Mouse (Mus musculus): ENCODE data around the gene Uggt2.

Gene Uggt2

DNA sequence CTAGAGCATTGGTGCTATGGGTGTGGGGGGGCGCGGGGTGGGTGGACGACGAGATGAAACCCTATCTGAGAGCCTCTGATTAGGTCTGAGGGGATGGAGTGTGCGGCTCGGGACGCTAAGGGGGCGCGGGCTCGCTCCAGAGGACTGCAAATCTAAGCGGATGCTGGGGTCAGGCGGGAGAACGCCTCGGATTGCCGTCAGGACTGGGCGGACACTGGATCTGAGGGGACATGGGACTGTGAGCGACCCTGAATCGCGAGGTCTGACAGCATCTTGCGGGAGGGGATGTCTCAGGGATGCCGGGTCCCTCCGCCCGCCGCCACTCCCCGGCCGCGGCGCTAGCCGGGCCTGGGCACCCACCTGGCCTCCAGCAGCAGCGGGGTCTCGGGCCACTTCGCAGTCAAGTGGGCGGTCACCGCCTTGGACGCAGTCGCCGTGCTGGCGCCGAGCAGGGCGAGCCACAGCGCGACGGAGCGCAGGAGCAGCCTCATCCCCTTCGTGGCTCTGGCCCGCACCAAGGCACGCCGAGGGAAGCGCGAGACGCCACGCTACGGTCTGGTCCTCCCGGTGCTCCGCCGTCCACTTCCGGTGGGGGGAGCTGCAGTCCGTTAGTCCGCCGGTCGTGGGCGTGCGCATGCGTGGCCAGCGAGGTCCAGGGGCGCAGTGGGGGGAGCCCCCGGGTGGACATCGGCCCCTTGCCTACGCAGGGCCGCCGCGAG is at the start of gene Uggt2:
TSS of gene Uggt2 (minus strand) at position 580 of the 719 bp plus-strand sequence.
- DNase-seq (ENCODE audit: low read depth, low spot score) = peak; percentile 67

DNA sequence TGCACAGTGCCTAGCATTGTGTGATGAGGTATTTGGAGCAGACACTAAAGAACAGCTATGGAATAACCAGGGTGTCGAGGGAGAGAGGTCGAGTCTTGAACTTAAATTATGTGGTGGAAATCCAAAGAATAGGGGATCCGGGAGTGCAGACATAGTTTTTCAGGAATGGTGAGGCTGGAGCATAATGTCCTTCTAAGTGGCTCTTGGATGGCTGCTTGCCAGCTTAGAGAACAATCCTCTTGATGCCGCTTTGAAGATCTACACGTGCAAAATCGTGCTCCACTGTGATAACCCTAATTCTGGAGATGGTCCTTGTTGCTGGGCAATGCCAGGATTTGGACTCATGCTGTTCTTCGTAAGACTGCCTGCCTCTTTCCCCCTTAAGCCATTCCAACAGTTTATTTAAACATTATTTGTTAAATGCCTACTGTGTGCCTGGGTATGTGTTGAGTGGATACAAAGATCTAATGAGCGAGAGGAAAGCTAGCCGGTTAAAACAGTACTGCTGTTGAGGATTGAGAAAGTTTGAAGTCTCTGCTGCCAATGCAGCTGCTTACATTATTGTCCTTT is 40.2 kb upstream of the Uggt2 start:
- no peak for DNase-seq (ENCODE audit: low read depth, low spot score)

DNA sequence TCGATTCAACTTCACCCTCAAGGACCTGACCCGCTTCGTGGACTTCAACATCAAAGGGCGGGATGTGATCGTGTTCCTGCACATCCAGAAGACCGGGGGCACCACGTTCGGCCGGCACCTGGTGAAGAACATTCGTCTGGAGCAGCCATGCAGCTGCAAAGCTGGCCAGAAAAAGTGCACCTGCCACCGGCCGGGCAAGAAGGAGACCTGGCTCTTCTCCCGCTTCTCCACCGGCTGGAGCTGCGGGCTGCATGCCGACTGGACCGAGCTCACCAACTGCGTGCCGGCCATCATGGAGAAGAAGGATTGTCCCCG is 39.5 kb upstream of the Uggt2 start:
- DNase-seq (ENCODE audit: low read depth, low spot score) = peak; percentile 49

DNA sequence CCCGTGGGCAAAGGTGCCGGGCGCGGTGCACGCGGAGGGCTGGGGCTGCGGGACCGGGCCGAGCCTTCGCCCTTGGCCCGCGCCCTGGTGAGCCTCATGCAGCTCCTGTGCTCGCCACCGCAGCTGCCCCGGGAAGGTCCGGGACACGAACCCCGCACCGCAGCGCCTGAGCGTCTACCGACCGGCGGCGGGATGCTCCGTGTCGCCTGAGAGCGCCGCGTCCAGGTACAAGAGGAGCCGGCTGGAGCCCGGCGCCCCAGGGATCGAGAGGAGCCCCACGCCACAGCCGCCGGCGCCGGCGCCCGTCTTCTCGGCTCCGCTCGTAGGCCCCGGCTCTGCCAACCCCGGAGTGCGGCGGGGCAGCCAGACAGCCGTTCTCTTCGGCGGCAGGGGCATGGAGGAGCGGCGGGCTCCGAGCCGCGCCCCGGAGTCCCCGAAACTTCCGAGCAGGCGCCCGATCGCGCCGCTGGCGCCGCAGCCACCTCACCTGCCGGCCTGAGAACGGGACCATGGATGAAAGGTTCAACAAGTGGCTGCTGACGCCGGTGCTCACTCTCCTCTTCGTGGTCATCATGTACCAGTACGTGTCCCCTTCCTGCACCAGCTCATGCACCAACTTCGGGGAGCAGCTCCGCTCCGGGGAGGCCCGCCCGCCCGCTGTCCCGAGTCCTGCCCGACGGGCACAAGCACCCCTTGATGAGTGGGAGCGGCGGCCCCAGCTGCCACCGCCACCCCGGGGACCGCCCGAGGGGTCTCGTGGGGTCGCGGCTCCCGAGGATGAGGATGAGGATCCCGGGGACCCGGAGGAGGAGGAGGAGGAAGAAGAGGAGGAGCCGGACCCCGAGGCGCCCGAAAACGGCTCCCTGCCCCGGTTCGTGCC is 38.9 kb upstream of the Uggt2 start, which contains the start of gene Hs6st3:
TSS of gene Hs6st3 (plus strand) at position 436 of the 880 bp plus-strand sequence.
- peak; percentile 74 for DNase-seq (ENCODE audit: low read depth, low spot score)

DNA sequence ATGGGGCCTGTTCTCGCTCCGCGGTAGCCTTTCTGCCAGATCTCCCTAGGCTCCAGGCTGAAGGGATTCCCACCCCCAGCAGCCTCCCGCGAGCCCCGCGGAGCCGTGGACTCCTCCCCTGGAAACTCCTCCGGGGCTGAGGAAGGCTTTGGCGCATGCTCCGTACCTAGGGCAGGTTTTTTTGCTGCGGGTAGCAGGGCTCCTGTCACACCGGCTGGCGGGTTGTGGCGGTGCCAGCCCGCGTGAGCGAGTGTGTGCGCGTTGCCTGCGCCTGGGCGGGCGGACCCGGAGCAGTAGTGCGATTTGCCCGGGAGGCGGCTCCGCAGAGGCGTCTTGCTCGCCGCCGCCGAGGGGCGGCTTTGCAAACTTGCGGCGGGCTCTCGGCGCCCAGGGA is 38.3 kb upstream of the Uggt2 start:
- DNase-seq (ENCODE audit: low read depth, low spot score) = peak; percentile 94

DNA sequence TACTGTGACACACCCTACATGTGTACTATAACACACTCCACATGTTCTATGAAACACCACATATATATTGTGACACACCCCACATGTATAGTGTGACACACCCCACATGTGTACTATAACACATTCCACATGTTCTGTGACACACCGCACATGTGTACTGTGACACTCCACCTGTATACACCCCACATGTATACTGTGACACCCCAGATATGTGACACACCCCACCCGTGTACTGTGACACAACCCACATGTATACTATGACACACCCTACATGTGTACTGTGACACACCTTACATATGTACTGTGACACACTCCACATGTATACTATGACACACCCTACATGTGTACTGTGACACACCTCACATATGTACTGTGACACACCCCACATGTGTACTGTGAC is 28.1 kb upstream of the Uggt2 start:
- no peak for DNase-seq (ENCODE audit: low read depth, low spot score)

DNA sequence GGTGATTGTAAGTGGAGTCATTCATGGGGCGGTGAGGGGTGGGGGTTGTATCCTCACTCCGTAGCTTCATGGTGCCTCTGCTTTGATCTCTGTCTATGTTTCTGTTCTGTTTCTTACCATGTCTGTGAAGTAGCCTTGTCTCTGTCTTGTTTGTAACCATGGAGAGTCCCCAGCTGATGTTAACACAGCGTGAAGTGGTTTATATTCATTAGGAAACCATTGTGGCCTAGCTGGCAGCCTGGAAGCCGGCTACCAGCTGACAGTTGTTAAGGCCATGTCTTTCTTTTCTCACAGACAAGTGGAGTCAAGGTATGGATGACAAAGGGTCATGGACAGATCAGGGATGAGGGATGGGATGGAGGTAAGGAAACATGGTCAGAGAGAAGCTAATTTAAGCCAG is 26.6 kb upstream of the Uggt2 start:
- DNase-seq (ENCODE audit: low read depth, low spot score) = no peak

DNA sequence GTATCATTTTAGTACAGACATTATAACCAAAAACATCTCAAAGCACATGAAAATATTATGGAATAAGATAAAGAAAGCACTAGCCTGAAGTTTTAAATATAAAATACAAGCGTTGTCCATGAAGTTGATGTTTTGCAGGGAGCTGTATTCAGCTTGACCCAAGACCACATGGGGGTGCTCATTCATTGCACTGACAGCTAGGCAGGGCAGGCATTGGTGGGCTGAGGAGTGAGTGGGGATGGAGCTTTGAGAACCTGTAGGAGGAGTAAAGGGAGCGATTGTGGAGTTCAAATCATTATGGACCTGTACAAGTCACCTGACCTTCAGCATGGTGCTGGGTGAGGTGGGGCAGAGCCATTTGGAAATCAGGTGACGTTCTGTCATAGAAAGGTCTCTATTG is 24.8 kb upstream of the Uggt2 start:
- DNase-seq (ENCODE audit: low read depth, low spot score) = no peak

DNA sequence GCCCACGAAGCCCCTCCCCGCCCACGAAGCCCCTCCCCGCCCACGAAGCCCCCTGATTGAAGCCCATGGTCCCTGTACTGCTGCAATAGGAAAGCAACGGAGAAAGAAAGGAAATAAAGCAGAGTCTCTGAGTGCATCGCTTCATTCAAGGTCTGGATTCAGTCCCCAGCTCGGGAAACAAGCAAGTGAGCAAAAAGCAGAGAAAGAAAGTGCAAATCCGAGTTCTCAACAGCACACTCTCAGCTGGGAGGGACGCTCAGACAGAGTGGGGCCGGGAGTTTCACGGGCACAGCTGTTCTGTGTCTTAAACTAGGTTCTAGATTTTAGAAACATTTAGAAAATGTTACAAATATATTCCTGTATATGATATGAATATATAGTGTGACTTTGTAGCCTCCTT is 24.4 kb upstream of the Uggt2 start:
- no peak for DNase-seq (ENCODE audit: low read depth, low spot score)

DNA sequence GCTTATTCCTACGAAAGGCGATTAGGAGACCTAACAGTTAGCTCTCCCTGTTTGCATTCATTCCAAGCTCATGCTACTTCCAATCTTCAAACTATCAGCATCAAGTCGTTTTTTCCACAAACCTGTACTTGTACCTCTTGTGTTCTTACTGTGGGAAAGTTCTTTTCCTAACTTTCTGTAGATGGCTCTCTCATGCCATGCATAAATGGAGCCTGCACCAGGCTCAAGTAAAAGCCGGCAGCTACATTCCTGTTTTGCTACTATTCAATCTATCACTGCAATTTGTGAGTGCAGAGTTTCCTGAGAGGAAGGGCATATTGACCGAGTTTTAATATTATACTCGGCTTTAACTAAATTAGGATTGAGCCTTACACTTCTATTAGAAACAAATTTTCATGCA is 13.3 kb upstream of the Uggt2 start:
- no peak for DNase-seq (ENCODE audit: low read depth, low spot score)

DNA sequence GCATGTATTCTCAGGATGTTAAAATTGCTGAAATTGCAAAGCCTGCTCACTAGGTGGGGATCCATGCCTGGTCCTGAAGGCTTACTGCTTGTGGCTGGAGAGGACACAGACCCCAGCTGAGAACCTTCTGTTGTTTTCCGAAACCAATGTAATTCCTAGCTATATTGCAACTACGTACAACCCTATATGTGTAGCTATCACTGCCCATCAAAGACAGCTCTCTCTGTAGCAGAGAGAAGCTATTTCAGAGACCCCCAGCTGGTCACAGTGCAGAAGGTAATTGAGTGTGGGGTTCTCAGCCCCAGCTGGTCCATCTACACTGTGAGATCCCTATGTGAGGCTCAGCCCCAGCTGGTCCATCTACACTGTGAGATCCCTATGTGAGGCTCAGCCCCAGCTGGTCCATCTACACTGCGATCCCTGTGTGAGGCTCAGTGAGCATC is 10.6 kb upstream of the Uggt2 start:
- DNase-seq (ENCODE audit: low read depth, low spot score) = no peak

DNA sequence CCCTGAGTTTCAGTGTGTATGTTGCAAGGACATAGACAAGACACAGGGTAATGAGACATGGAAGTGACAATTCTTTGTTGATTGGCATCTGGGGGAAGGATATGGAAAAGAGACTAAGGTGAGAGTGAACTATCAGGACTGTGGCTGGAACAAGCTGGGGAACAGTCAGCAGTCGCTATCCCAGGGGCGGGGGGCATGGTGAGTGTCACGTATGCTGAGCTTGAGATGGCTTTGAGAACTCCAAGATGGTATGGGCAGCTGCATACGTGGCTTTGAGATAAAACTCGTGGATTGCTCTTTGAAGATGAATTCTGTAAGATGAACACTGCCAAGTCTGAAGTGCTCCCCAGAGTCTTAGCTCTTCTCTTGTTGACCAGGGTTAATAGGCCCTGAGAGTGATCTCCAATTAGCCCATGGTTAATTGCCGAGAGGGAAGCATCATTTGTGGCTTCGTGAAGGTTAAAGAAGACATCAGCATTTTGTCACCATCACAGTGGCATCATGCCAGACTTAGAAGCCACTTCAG is 9.6 kb upstream of the Uggt2 start:
- DNase-seq (ENCODE audit: low read depth, low spot score) = no peak

DNA sequence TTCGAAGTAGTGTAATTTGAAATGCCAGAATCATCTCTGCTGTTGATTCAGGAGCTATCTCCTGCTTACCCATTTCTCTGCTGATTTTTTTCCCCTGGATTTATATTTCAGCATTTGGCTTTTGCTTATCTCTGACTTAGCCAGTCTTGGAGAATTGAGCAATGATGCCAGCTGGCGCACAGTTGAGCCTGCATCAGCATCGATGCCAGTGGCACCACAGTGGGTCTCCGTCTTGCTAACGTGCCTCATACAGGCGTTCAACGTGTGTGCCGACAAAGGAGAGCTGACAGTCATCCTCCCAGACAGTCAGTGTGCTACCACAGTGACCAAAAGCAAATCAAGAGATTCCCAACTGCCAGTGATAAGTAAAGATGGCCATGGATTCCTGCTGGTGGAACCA is 8.4 kb upstream of the Uggt2 start:
- DNase-seq (ENCODE audit: low read depth, low spot score) = no peak

DNA sequence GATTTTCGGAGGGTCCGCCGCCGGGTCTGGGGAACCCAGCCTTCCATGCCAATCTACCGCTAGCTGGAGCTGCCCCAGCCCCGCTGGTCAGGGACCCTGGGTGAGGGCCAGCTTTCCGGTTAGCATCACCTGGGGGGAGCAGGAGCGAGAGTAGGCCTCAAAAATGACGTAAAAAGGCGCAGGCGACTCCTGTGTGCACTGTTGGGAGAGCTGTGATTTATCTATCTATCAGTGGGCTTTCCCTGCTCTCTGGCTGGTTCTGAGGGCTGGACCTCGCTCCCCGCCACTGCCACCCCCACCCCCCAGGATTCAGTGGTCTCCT is 301 bp upstream of the Uggt2 start:
- DNase-seq (ENCODE audit: low read depth, low spot score) = no peak

DNA sequence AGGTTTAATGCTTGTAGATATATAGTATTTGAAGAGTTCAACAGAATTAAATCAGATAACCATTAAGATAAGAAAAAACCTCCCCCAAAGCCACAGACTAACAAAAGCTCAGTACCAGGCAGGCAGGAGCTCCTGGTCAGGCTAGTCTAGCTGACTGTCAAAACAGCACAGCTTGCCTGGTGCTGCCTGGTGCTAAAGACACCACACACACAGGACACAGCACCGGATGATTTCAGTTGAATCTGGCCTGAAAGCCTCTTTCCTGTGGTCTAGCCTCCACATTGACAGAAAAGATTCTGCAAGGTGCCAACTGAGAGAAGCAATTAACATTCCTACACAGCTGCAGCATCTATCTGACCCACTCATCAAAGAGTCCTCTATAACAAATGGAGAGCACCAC is 37.4 kb downstream of the Uggt2 start:
- DNase-seq (ENCODE audit: low read depth, low spot score) = no peak

DNA sequence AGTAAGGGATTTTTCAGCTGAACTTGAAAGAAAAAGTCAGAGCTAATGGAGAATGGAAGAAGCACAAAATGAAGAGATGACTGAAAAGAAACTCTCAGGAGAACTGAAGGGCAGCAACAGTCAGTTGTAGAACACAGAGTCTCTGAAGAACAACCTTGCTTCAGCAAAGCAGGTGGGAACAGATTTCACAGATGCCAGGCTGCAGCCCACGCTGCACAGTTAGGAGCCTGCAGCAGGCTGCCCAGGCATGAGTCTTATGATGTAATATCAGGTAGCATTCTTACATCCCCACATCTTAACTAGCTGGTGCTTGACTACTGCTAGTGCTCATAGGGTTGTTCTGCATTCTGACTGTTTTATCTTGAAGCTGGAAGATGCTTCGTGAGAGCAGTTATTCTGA is 38.5 kb downstream of the Uggt2 start:
- DNase-seq (ENCODE audit: low read depth, low spot score) = no peak

DNA sequence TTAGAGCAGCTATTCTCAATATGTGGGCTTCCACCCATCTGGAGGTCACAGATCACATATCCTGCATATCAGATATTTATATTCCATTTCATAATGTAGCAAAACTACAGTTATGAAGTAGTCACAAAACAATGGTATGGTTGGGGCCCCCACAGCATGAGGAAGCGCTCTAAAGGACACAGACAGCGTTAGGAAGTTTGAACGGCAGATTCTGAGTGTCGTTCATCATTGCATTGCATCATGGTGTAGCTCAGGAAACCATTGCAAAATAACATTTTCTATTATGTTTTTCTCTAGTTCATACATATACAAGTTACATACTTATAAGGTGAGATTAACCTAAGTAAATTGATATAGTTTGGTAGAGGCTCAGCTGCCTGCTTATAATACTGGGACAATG is 42.2 kb downstream of the Uggt2 start:
- no peak for DNase-seq (ENCODE audit: low read depth, low spot score)

DNA sequence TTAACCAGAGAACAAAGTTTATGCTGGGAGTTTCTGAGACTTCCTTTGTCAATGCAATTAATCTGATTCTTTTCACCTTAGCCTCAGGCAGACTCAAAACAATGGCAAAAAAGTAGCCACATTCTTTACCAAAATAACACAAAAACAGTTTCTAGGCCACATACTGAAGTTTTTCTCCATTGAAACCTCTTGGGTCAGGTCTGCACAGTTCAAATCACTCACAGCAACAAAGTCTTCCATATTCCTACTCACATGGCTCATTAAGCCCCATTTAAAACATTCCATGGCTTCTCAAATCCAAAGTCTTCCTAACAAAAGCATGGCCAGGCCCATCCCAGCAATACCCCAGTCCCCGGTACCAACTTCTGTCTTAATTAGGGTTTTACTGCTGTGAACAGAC is 46.3 kb downstream of the Uggt2 start:
- peak; percentile 54 for DNase-seq (ENCODE audit: low read depth, low spot score)

DNA sequence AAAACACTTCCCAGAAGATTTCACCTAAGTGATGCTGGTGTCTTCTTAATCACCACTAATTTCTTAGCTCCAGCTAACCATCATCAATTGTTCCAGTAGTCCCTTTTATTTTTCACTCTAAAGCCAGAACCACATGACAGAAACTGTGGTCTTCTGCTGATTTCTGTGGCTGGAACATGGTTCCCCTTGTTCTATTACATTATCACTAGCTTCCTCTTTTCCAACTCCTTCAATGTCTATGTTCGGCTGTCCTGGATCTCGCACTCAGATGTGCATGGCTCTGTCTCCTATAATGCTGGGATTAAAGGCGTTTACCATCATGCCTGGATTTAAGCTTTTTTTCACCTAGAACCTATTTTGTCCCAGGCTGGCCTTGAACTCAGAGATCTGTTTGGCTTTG is 46.9 kb downstream of the Uggt2 start:
- no peak for DNase-seq (ENCODE audit: low read depth, low spot score)

DNA sequence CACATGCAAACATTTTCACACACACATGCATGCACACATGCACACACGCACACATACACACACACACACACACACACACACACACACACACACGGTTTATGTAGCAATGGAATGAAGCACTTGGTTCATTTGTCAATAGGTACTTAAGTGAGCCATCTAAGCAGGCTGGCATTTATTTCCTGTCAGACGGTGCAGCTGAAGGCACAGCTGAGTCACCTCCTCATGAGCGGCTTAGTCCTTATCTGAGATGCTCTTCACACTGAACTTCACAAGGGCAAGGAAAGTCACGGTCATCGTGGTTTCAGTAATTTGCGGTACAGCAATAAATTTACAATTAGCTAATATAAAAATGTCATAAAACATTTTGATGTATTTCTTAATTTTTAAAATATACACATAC is 55.5 kb downstream of the Uggt2 start:
- DNase-seq (ENCODE audit: low read depth, low spot score) = no peak

DNA sequence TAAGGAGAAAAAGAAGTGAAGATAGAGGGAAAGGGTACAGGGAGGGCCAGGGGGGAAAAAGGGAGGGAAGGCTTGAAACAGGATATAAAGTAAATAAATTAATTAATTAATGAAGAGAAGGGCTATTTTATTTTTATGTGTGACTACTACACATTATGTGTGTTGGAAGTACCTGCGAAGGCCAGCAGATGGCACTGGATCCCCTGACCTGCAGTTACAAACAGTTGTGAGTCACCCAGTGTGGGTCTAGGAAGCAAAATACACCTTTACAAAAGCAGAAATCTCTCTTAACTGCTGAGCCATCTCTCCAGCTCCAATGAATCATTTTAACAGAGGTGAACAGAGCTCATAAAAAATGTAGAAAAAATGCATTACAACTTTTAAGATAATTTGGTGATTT is 59.0 kb downstream of the Uggt2 start:
- DNase-seq (ENCODE audit: low read depth, low spot score) = peak; percentile 68

DNA sequence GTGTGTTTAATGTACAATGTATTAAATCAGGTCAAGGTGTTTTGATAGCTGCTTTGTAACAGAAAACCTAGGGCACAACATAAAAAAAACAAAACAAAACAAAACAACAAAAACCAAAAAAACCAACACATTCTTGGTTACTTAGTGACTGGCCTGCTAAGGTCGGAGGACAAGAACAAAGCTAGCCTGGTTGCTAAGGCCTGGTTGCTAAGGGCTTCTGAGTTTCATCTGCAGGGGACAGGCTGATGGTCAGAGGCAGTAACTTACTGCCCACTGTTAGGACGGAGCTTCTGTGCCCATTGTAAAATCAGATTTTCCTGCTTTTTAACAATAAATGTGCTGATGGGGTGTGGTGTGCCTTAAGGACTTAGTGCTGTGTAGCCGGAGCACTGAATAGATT is 61.5 kb downstream of the Uggt2 start:
- no peak for DNase-seq (ENCODE audit: low read depth, low spot score)
